Mouse (Mus musculus) heart, adult 2 months (tissue): ENCODE data around the gene Gm13757.

ENCODE experiments used
- CTCF ChIP-seq: fragments of 200-600 bp; IDR thresholded peaks from 2 replicates; pipeline ENCODE4 v1.8.1; 2022; ENCODE audit warnings: antibody characterized with exemption, mild to moderate bottlenecking, moderate library complexity
- EP300 ChIP-seq: fragments of 200-500 bp; IDR thresholded peaks from 2 replicates; pipeline ENCODE4 v1.6.1; 2011; ENCODE audit warnings: low read depth, low read length, control low read depth; ENCODE audit not compliant: insufficient read depth
- POLR2A ChIP-seq: fragments of 200-500 bp; IDR thresholded peaks from 2 replicates; pipeline ENCODE4 v1.6.1; 2011; ENCODE audit warnings: mild to moderate bottlenecking, low read depth, low read length, control low read depth; ENCODE audit not compliant: insufficient read depth

DNA sequence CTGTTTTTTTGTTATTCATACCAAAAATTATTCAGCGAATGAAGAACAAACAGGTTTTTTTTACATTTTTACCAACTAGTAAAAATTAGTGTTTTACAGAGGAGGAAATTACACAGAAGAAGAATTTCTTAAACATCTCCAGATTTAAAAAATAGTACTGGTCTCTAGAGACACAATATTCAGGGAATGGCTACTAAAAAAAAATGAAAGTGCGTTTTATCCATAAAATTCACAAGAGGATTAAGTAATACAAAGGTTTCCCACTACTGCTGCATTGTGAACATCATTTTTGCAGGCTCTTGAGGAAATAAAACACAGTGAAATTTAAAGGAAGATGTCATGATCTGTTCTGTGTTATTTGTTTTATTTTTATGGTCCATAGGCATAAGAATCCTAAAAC is 34.4 kb upstream of the Gm13757 start, which contains the start of gene Olfr1184:
- TF ChIP-seq CTCF (no peak), POLR2A (no peak), EP300 (no peak)
